Mouse (Mus musculus) bone marrow macrophage, adult 2 months (primary cell): ENCODE results near the gene Wdr20.

Experiments used
- CTCF ChIP-seq: IDR thresholded peaks from 2 replicates; pipeline ENCODE4 v1.5.1; 2012; ENCODE audit warnings: low read depth, mild to moderate bottlenecking, low read length, moderate library complexity
- POLR2A ChIP-seq: IDR thresholded peaks from 2 replicates; pipeline ENCODE4 v1.6.1; 2012; ENCODE audit warnings: mild to moderate bottlenecking, low read depth, low read length, borderline replicate concordance

- TF ChIP-seq POLR2A (no peak), CTCF (no peak)
Observed at GRCm38 (mm10) chr12:110768562-110768961, 30.8 kb downstream of the Wdr20 start.
